Mouse (Mus musculus) CD8-positive naive resting alpha-beta T cell, adult 57 days (primary cell): ENCODE data around the gene Rps5. TPM values are rescaled to one million over a fixed set of nuclear protein-coding genes. Genes with fewer than 3 reads are reported as not detected.

Source experiments
- total RNA-seq: library from RNA; stranded (reverse); gene quantifications from one replicate; pipeline ENCODE4 v1.2.4, GENCODE M21; 2023

Rps5 gene
- total RNA-seq, result 3,246 TPM

GRCm38 (mm10) chr7:12921705-12922465, at the start of gene Rps5:
Gene Rps5, plus strand, starts transcription at chr7:12922290.

GRCm38 (mm10) chr7:12880911-12881660, 41.0 kb upstream of the Rps5 start, which contains the start of gene Zfp128:
Gene Zfp128, plus strand, starts transcription at chr7:12881177.

DNA sequence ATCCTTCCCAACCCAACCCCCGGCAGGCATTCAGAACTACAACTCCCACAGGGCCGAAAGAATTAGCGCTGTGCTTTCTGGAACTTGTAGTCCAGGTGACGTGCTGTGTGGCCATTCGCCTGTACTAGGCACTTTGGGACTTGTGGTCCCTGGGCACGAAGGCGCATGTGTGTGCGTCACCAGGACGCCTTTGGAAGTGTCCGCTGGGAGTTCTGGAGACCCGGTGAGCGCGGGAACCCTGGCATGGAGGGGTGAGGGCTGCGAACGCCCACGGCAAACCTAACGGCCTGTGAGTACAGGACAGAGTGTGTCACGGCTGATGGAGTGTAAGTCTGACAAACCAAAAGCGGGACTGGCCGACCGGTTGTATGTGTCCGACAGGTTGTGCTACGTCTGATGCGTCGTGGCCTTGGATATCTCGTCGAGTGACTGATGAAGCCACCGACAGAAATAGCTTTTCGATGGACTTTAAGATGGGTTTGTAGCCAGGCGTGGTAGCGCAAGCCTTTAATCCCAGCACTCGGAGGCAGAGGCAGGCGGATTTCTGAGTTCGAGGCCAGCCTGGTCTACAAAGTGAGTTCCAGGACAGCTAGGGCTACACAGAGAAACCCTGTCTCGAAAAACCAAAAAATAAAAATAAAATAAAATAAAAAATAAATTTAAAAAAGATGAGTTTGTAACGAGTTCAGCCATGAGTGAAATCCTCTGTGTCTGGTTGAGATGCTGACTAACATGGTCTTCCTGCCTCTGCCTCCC, 24.3 kb upstream of the Rps5 start, which contains the start of gene Zscan22:
Gene Zscan22, plus strand, starts transcription at position 161 of the 756 bp plus-strand sequence.

DNA sequence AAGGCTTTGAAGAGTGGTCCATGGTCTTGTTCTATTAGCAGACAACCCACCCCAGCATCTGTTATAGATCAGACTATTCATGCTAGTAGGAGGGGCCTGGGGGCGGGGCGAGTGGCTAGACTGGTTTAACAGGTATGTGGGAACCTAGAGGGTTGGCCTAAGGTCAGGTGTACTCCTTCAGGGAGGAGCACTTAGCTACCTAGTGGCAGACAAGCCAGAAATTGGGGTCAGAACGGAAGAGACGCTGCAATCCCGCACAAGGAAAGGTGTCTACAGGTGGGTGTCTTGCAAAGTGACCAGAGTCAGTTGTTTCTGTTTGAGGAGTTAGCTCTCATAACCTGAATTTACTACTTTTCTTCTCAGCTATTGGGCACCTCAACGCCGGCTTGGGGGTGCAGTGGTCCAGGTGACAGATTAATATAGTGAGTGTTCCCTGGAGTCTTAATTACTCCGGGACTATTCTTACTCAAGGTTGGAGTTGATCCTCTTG, 5.1 kb downstream of the Rps5 start, which contains the start of gene Rnf225:
Gene Rnf225, plus strand, starts transcription at position 226 of the 490 bp plus-strand sequence.

GRCm38 (mm10) chr7:12965678-12966091, 43.6 kb downstream of the Rps5 start, which contains the start of gene Zfp324:
Gene Zfp324, plus strand, starts transcription at chr7:12965838.

Other genes starting within 250 kb of the Rps5 start
- gene Vmn2r55, start 237.3 kb upstream of the Rps5 start, total RNA-seq, result not detected
- gene Vmn2r56, start 187.3 kb upstream of the Rps5 start, total RNA-seq, result not detected
- 24.6 TPM for gene Zscan18, start 118.7 kb upstream of the Rps5 start, total RNA-seq
- 12.0 TPM for gene Zfp329, start 103.4 kb upstream of the Rps5 start, total RNA-seq
- gene Zfp110, start 87.5 kb upstream of the Rps5 start, total RNA-seq, result 117 TPM
- 1.6 TPM for gene Zfp128, start 41.1 kb upstream of the Rps5 start, total RNA-seq
- gene Zscan22, start 24.5 kb upstream of the Rps5 start, total RNA-seq, result 10.7 TPM
- gene Rnf225, start 5.1 kb downstream of the Rps5 start, total RNA-seq, result 1.8 TPM
- 2.6 TPM for gene Zfp324, start 43.5 kb downstream of the Rps5 start, total RNA-seq
- 7.4 TPM for gene Zfp446, start 55.6 kb downstream of the Rps5 start, total RNA-seq
- not detected for gene Slc27a5, start 75.9 kb downstream of the Rps5 start, total RNA-seq
- 378 TPM for gene Trim28, start 76.8 kb downstream of the Rps5 start, total RNA-seq
- 18.3 TPM for gene Zbtb45, start 87.7 kb downstream of the Rps5 start, total RNA-seq
- gene Chmp2a, start 112.5 kb downstream of the Rps5 start, total RNA-seq, result 102 TPM
- 88.4 TPM for gene Ube2m, start 116.0 kb downstream of the Rps5 start, total RNA-seq
- 0.46 TPM for gene Mzf1, start 132.5 kb downstream of the Rps5 start, total RNA-seq
- gene Vmn1r85, start 172.9 kb downstream of the Rps5 start, total RNA-seq, result not detected
- not detected for gene Vmn1r86, start 197.6 kb downstream of the Rps5 start, total RNA-seq
- not detected for gene Vmn1r87, start 217.9 kb downstream of the Rps5 start, total RNA-seq
- gene Vmn1r88, start 237.3 kb downstream of the Rps5 start, total RNA-seq, result 0.31 TPM